Mouse (Mus musculus) limb, embryonic 15.5 days (tissue): ENCODE results near the gene Sycn. TPM values are rescaled to one million over a fixed set of nuclear protein-coding genes. Genes with fewer than 3 reads are reported as not detected.

ENCODE experiments used
- ATAC-seq: fragments of 200-750 bp; cut with Nextera tagmentation; 2 replicates; pipeline ENCODE4 v1.8.0; 2017; ENCODE audit warnings: low read depth, moderate TSS enrichment; ENCODE audit not compliant: insufficient number of reproducible peaks, low FRiP score, low TSS enrichment
- H3K27ac ChIP-seq: fragments of 300-500 bp; sonication (generic); 2 replicates; pipeline ENCODE4 v1.5.1; 2015; ENCODE audit warnings: moderate library complexity, mild to moderate bottlenecking, inconsistent platforms
- H3K27me3 ChIP-seq: fragments of 300-500 bp; sonication (generic); 2 replicates; pipeline ENCODE4 v1.6.1; 2015; ENCODE audit warnings: inconsistent platforms
- H3K36me3 ChIP-seq: fragments of 300-500 bp; sonication (generic); 2 replicates; pipeline ENCODE4 v1.6.1; 2015; ENCODE audit warnings: inconsistent platforms
- H3K4me1 ChIP-seq: fragments of 300-500 bp; sonication (generic); 2 replicates; pipeline ENCODE4 v1.6.1; 2015; ENCODE audit warnings: inconsistent platforms
- H3K4me2 ChIP-seq: fragments of 300-500 bp; sonication (generic); 2 replicates; pipeline ENCODE4 v1.6.1; 2015; ENCODE audit warnings: mild to moderate bottlenecking, inconsistent platforms
- H3K4me3 ChIP-seq: fragments of 300-500 bp; sonication (generic); 2 replicates; pipeline ENCODE4 v1.5.1; 2015; ENCODE audit warnings: mild to moderate bottlenecking, inconsistent platforms
- H3K9ac ChIP-seq: fragments of 300-500 bp; sonication (generic); 2 replicates; pipeline ENCODE4 v1.6.1; 2015; ENCODE audit warnings: inconsistent platforms
- H3K9me3 ChIP-seq: fragments of 300-500 bp; sonication (generic); 2 replicates; pipeline ENCODE4 v1.6.1; 2016; ENCODE audit warnings: inconsistent platforms
- WGBS: fragments of 180-500 bp; shearing (Covaris S2); methylation state at CpG from one replicate; pipeline ENCODE4 v1.1.7; 2015; 5-methylcytosine and 5-hydroxymethylcytosine counted together
- polyA plus RNA-seq: library from polyadenylated mRNA; unstranded; fragments of >200 nt; fragmentation: Nextera tagmentation; extraction: Ambion mirVana; gene quantifications from 2 replicates; pipeline ENCODE4 v1.2.1, GENCODE M21; 2015

Gene Sycn
- polyA plus RNA-seq, 1 experiment from 2014 or later, result not detected

- no peaks in the 10 kb centered on the region for H3K36me3 ChIP-seq
- WGBS, result 5% methylated on average over 26 of the region's 27 CpGs
- H3K9me3 ChIP-seq, result no peaks in the 10 kb centered on the region
- peaks cover 46% of the 10 kb centered on the region for H3K27me3 ChIP-seq
- no peak overlapping the region for H3K9ac ChIP-seq
- ATAC-seq, result no peak
- H3K4me1 ChIP-seq, result peaks cover 25% of the 10 kb centered on the region
- no peak overlapping the region for H3K27ac ChIP-seq
- no peak overlapping the region for H3K4me2 ChIP-seq
- no peak overlapping the region for H3K4me3 ChIP-seq
Observed at GRCm38 (mm10) chr7:28544051-28544601, 3.4 kb downstream of the Sycn start.

GRCm38 (mm10) chr7:28545048-28545890 lies 4.6 kb downstream of the Sycn start:
- Histone ChIP-seq H3K9me3 (no peaks in the 10 kb centered on the region), H3K4me3 (no peak overlapping the region), H3K36me3 (no peaks in the 10 kb centered on the region), H3K27ac (no peak overlapping the region), H3K9ac (no peak overlapping the region), H3K4me2 (no peak overlapping the region), H3K27me3 (peaks cover 46% of the 10 kb centered on the region), H3K4me1 (peaks cover 25% of the 10 kb centered on the region)
- no peak for ATAC-seq
- 33% methylated on average over 14 of the region's 14 CpGs for WGBS

- Histone ChIP-seq H3K4me1 (peaks cover 25% of the 10 kb centered on the region), H3K36me3 (no peaks in the 10 kb centered on the region), H3K4me3 (no peak overlapping the region), H3K9ac (no peak overlapping the region), H3K27ac (no peak overlapping the region), H3K9me3 (no peaks in the 10 kb centered on the region), H3K27me3 (peaks cover 46% of the 10 kb centered on the region), H3K4me2 (no peak overlapping the region)
- ATAC-seq, result no peak
- WGBS, result 38% methylated on average over 7 of the region's 7 CpGs
Observed at GRCm38 (mm10) chr7:28545891-28546210, 5.2 kb downstream of the Sycn start.

- Histone ChIP-seq H3K4me3 (peak overlapping the region; percentile 19), H3K9me3 (no peaks in the 10 kb centered on the region), H3K4me2 (peak overlapping the region; percentile 36), H3K9ac (no peak overlapping the region), H3K27me3 (peaks cover 46% of the 10 kb centered on the region), H3K27ac (no peak overlapping the region), H3K36me3 (no peaks in the 10 kb centered on the region), H3K4me1 (peaks cover 25% of the 10 kb centered on the region)
- no peak for ATAC-seq
- WGBS, result 2% methylated on average over 22 of the region's 22 CpGs
Observed at GRCm38 (mm10) chr7:28546649-28547048, 6.0 kb downstream of the Sycn start.

GRCm38 (mm10) chr7:28547154-28547553 lies 6.5 kb downstream of the Sycn start, which contains the start of gene Nccrp1:
TSS of gene Nccrp1 (minus strand) at chr7:28547254.
- 4% methylated on average over 5 of the region's 5 CpGs for WGBS
- Histone ChIP-seq H3K4me3 (peak within 1 kb of the TSS; percentile 19), H3K9ac (no peak within 1 kb of the TSS), H3K9me3 (no peaks in the 10 kb centered on the region), H3K27me3 (peaks cover 46% of the 10 kb centered on the region), H3K4me2 (peak within 1 kb of the TSS; percentile 36), H3K27ac (no peak within 1 kb of the TSS), H3K4me1 (peaks cover 25% of the 10 kb centered on the region), H3K36me3 (no peaks in the 10 kb centered on the region)
- ATAC-seq, result no peak

GRCm38 (mm10) chr7:28547628-28548027 lies 6.9 kb downstream of the Sycn start:
- no peaks in the 10 kb centered on the region for H3K36me3 ChIP-seq
- no peaks in the 10 kb centered on the region for H3K9me3 ChIP-seq
- no peak overlapping the region for H3K4me3 ChIP-seq
- WGBS, result 64% methylated on average over 7 of the region's 7 CpGs
- H3K27ac ChIP-seq, result no peak overlapping the region
- no peak overlapping the region for H3K9ac ChIP-seq
- H3K4me2 ChIP-seq, result no peak overlapping the region
- peaks cover 25% of the 10 kb centered on the region for H3K4me1 ChIP-seq
- no peak for ATAC-seq
- H3K27me3 ChIP-seq, result peaks cover 46% of the 10 kb centered on the region

- ATAC-seq, result no peak
Observed at GRCm38 (mm10) chr7:28553076-28553475, 12.4 kb downstream of the Sycn start.

GRCm38 (mm10) chr7:28555939-28556535 lies 15.4 kb downstream of the Sycn start:
- Histone ChIP-seq H3K4me1 (peaks cover 24% of the 10 kb centered on the region), H3K27me3 (no peaks in the 10 kb centered on the region), H3K27ac (no peak overlapping the region), H3K9ac (no peak overlapping the region), H3K4me3 (no peak overlapping the region), H3K4me2 (no peak overlapping the region), H3K36me3 (peaks cover 26% of the 10 kb centered on the region), H3K9me3 (no peaks in the 10 kb centered on the region)
- ATAC-seq, result no peak
- 15% methylated on average over 5 of the region's 5 CpGs for WGBS

More at GRCm38 (mm10) chr7:28553076-28553475, 12.4 kb downstream of the Sycn start:
- no peaks in the 10 kb centered on the region for H3K9me3 ChIP-seq
- peaks cover 11% of the 10 kb centered on the region; the same call in 1 of the 2 replicates for H3K4me1 ChIP-seq
- H3K27me3 ChIP-seq, result peaks cover 3% of the 10 kb centered on the region
- H3K4me3 ChIP-seq, result no peak overlapping the region
- no peaks in the 10 kb centered on the region for H3K36me3 ChIP-seq
- 81% methylated on average over 6 of the region's 6 CpGs for WGBS
- no peak overlapping the region for H3K9ac ChIP-seq
- no peak overlapping the region for H3K4me2 ChIP-seq
- H3K27ac ChIP-seq, result no peak overlapping the region

GRCm38 (mm10) chr7:28557069-28557468 lies 16.4 kb downstream of the Sycn start:
- H3K9me3 ChIP-seq, result no peaks in the 10 kb centered on the region
- peaks cover 24% of the 10 kb centered on the region for H3K4me1 ChIP-seq
- no peak overlapping the region for H3K9ac ChIP-seq
- peaks cover 32% of the 10 kb centered on the region for H3K36me3 ChIP-seq
- H3K4me3 ChIP-seq, result no peak overlapping the region
- WGBS, result 59% methylated on average over 5 of the region's 5 CpGs
- no peaks in the 10 kb centered on the region for H3K27me3 ChIP-seq
- ATAC-seq, result no peak
- H3K27ac ChIP-seq, result peak overlapping the region; percentile 27; the same call in 1 of the 2 replicates
- no peak overlapping the region for H3K4me2 ChIP-seq

GRCm38 (mm10) chr7:28557708-28558107 lies 17.0 kb downstream of the Sycn start:
- H3K4me2 ChIP-seq, result no peak overlapping the region
- H3K36me3 ChIP-seq, result peaks cover 38% of the 10 kb centered on the region
- H3K9ac ChIP-seq, result no peak overlapping the region
- H3K27ac ChIP-seq, result no peak overlapping the region
- WGBS, result 68% methylated on average over 6 of the region's 6 CpGs
- H3K4me1 ChIP-seq, result peaks cover 24% of the 10 kb centered on the region
- peak; percentile 30; the same call in 1 of the 2 replicates for ATAC-seq
- H3K27me3 ChIP-seq, result no peaks in the 10 kb centered on the region
- H3K4me3 ChIP-seq, result no peak overlapping the region
- H3K9me3 ChIP-seq, result no peaks in the 10 kb centered on the region

GRCm38 (mm10) chr7:28558486-28558885 lies 17.8 kb downstream of the Sycn start:
- H3K4me1 ChIP-seq, result peaks cover 24% of the 10 kb centered on the region
- H3K4me3 ChIP-seq, result no peak overlapping the region
- no peak for ATAC-seq
- peaks cover 46% of the 10 kb centered on the region for H3K36me3 ChIP-seq
- peak overlapping the region; percentile 38 for H3K27ac ChIP-seq
- H3K9ac ChIP-seq, result no peak overlapping the region
- H3K9me3 ChIP-seq, result no peaks in the 10 kb centered on the region
- 31% methylated on average over 4 of the region's 4 CpGs for WGBS
- H3K27me3 ChIP-seq, result no peaks in the 10 kb centered on the region
- no peak overlapping the region for H3K4me2 ChIP-seq

GRCm38 (mm10) chr7:28560856-28561255 lies 20.2 kb downstream of the Sycn start:
- Histone ChIP-seq H3K4me2 (no peak overlapping the region), H3K27ac (no peak overlapping the region), H3K4me3 (no peak overlapping the region), H3K4me1 (peaks cover 24% of the 10 kb centered on the region), H3K9ac (no peak overlapping the region), H3K36me3 (peaks cover 70% of the 10 kb centered on the region), H3K9me3 (no peaks in the 10 kb centered on the region), H3K27me3 (no peaks in the 10 kb centered on the region)
- ATAC-seq, result no peak
- 92% methylated on average over 10 of the region's 10 CpGs for WGBS
